Mouse (Mus musculus) kidney, embryonic 14.5 days (tissue): ENCODE data around the gene Nsmf. TPM values are rescaled to one million over a fixed set of nuclear protein-coding genes. Genes with fewer than 3 reads are reported as not detected.

Experiments
- ATAC-seq: fragments of 200-750 bp; cut with Nextera tagmentation; 2 replicates; pipeline ENCODE4 v1.8.0; 2017; ENCODE audit warnings: moderate number of reproducible peaks, mild to moderate bottlenecking, moderate TSS enrichment, moderate library complexity; ENCODE audit not compliant: low FRiP score, low TSS enrichment
- H3K27ac ChIP-seq: fragments of 300-500 bp; sonication (generic); 2 replicates; pipeline ENCODE4 v1.5.1; 2014; ENCODE audit warnings: low read depth, mild to moderate bottlenecking, low read length, moderate library complexity, mixed read lengths
- H3K27me3 ChIP-seq: fragments of 300-500 bp; sonication (generic); 2 replicates; pipeline ENCODE4 v1.6.1; 2014; ENCODE audit warnings: mild to moderate bottlenecking, low read length; ENCODE audit not compliant: control insufficient read depth, insufficient read depth
- H3K36me3 ChIP-seq: fragments of 300-500 bp; sonication (generic); 2 replicates; pipeline ENCODE4 v1.6.1; 2014; ENCODE audit warnings: low read length, mixed read lengths; ENCODE audit not compliant: control insufficient read depth, insufficient read depth
- H3K4me1 ChIP-seq: fragments of 300-500 bp; sonication (generic); 2 replicates; pipeline ENCODE4 v1.6.1; 2014; ENCODE audit warnings: low read length, mixed read lengths; ENCODE audit not compliant: control insufficient read depth, insufficient read depth
- H3K4me2 ChIP-seq: fragments of 300-500 bp; sonication (generic); replicated peaks from 2 replicates; pipeline ENCODE4 v1.6.1; 2014; ENCODE audit warnings: low read depth, mild to moderate bottlenecking, low read length
- H3K4me3 ChIP-seq: fragments of 300-500 bp; sonication (generic); 2 replicates; pipeline ENCODE4 v1.5.1; 2014; ENCODE audit warnings: mild to moderate bottlenecking, low read length
- H3K9ac ChIP-seq: fragments of 300-500 bp; sonication (generic); 2 replicates; pipeline ENCODE4 v1.6.1; 2014; ENCODE audit warnings: low read depth, mild to moderate bottlenecking, low read length, moderate library complexity
- H3K9me3 ChIP-seq: fragments of 300-500 bp; sonication (generic); 2 replicates; pipeline ENCODE4 v1.6.1; 2016; ENCODE audit warnings: low read length; ENCODE audit not compliant: control insufficient read depth
- WGBS: fragments of 180-500 bp; shearing (Covaris S2); extraction: QIAGEN DNeasy Blood & Tissue Kit; methylation state at CpG from one replicate; pipeline ENCODE4 v1.1.7; 2014; 5-methylcytosine and 5-hydroxymethylcytosine counted together
- polyA plus RNA-seq: library from polyadenylated mRNA; unstranded; fragments of >200 nt; fragmentation: Nextera tagmentation; extraction: Ambion mirVana; gene quantifications from 2 replicates; pipeline ENCODE4 v1.2.1, GENCODE M21; 2014

Nsmf gene
- polyA plus RNA-seq, 1 experiment from 2014 or later, result 67.7 TPM

GRCm38 (mm10) chr2:25095109-25095850, 41.1 kb downstream of the Nsmf start, which contains the start of gene Noxa1:
Gene Noxa1, minus strand, starts transcription at chr2:25095149.
- Histone ChIP-seq H3K9ac (no peak within 1 kb of the TSS; the same call in 1 of the 2 replicates), H3K4me2 (peak within 1 kb of the TSS; percentile 38), H3K9me3 (no peaks in the 10 kb centered on the region), H3K4me1 (no peaks in the 10 kb centered on the region), H3K27me3 (no peaks in the 10 kb centered on the region), H3K4me3 (peak within 1 kb of the TSS; percentile 14; the same call in 1 of the 2 replicates), H3K36me3 (no peaks in the 10 kb centered on the region), H3K27ac (no peak within 1 kb of the TSS)
- peak; percentile 88 for ATAC-seq
- 43% methylated on average over 28 of the region's 28 CpGs for WGBS

GRCm38 (mm10) chr2:25098005-25098615, 44.0 kb downstream of the Nsmf start:
- no peak for ATAC-seq
- Histone ChIP-seq H3K9ac (no peak overlapping the region), H3K27ac (no peak overlapping the region), H3K4me3 (no peak overlapping the region), H3K27me3 (no peaks in the 10 kb centered on the region), H3K4me2 (no peak overlapping the region), H3K9me3 (no peaks in the 10 kb centered on the region), H3K36me3 (no peaks in the 10 kb centered on the region), H3K4me1 (no peaks in the 10 kb centered on the region)
- 79% methylated on average over 3 of the region's 3 CpGs for WGBS

GRCm38 (mm10) chr2:25098956-25099355, 44.8 kb downstream of the Nsmf start:
- H3K9ac ChIP-seq, result no peak overlapping the region
- H3K4me1 ChIP-seq, result no peaks in the 10 kb centered on the region
- 63% methylated on average over 5 of the region's 5 CpGs for WGBS
- H3K27ac ChIP-seq, result no peak overlapping the region
- H3K4me2 ChIP-seq, result no peak overlapping the region
- no peak overlapping the region for H3K4me3 ChIP-seq
- no peaks in the 10 kb centered on the region for H3K27me3 ChIP-seq
- H3K36me3 ChIP-seq, result no peaks in the 10 kb centered on the region
- ATAC-seq, result no peak
- no peaks in the 10 kb centered on the region for H3K9me3 ChIP-seq

- Histone ChIP-seq H3K4me3 (no peak overlapping the region), H3K4me1 (no peaks in the 10 kb centered on the region), H3K27me3 (no peaks in the 10 kb centered on the region), H3K36me3 (no peaks in the 10 kb centered on the region), H3K27ac (no peak overlapping the region), H3K9ac (no peak overlapping the region), H3K9me3 (no peaks in the 10 kb centered on the region), H3K4me2 (no peak overlapping the region)
- no peak for ATAC-seq
- WGBS, result 80% methylated on average over 3 of the region's 3 CpGs
These were observed 45.5 kb downstream of the Nsmf start for GRCm38 (mm10) chr2:25099703-25100102.

GRCm38 (mm10) chr2:25104122-25104521, 50.0 kb downstream of the Nsmf start:
- Histone ChIP-seq H3K27ac (no peak overlapping the region), H3K9ac (no peak overlapping the region), H3K27me3 (no peaks in the 10 kb centered on the region), H3K9me3 (no peaks in the 10 kb centered on the region), H3K4me3 (no peak overlapping the region), H3K4me2 (no peak overlapping the region), H3K36me3 (no peaks in the 10 kb centered on the region), H3K4me1 (no peaks in the 10 kb centered on the region)
- ATAC-seq, result no peak
- WGBS, result 84% methylated on average over 2 of the region's 2 CpGs

- Histone ChIP-seq H3K9ac (no peak overlapping the region), H3K4me2 (no peak overlapping the region), H3K4me3 (no peak overlapping the region), H3K27me3 (no peaks in the 10 kb centered on the region), H3K4me1 (no peaks in the 10 kb centered on the region), H3K9me3 (no peaks in the 10 kb centered on the region), H3K36me3 (no peaks in the 10 kb centered on the region), H3K27ac (no peak overlapping the region)
- ATAC-seq, result no peak
- WGBS, result 73% methylated on average over 3 of the region's 3 CpGs
These were observed 51.9 kb downstream of the Nsmf start for GRCm38 (mm10) chr2:25106045-25106444.

GRCm38 (mm10) chr2:25109487-25109886, 55.3 kb downstream of the Nsmf start:
- Histone ChIP-seq H3K4me1 (no peaks in the 10 kb centered on the region), H3K4me3 (no peak overlapping the region), H3K36me3 (no peaks in the 10 kb centered on the region), H3K27ac (no peak overlapping the region), H3K27me3 (no peaks in the 10 kb centered on the region), H3K9ac (no peak overlapping the region), H3K4me2 (no peak overlapping the region), H3K9me3 (no peaks in the 10 kb centered on the region)
- ATAC-seq, result no peak

GRCm38 (mm10) chr2:25110505-25111183, 56.5 kb downstream of the Nsmf start:
- Histone ChIP-seq H3K36me3 (no peaks in the 10 kb centered on the region), H3K4me2 (no peak overlapping the region), H3K9ac (no peak overlapping the region), H3K9me3 (no peaks in the 10 kb centered on the region), H3K4me3 (no peak overlapping the region), H3K27me3 (no peaks in the 10 kb centered on the region), H3K27ac (0 out of 2 replicates have a peak overlapping the region, but pooled peaks have one; percentile 65), H3K4me1 (no peaks in the 10 kb centered on the region)
- no peak for ATAC-seq
